In the genomic region with DNA sequence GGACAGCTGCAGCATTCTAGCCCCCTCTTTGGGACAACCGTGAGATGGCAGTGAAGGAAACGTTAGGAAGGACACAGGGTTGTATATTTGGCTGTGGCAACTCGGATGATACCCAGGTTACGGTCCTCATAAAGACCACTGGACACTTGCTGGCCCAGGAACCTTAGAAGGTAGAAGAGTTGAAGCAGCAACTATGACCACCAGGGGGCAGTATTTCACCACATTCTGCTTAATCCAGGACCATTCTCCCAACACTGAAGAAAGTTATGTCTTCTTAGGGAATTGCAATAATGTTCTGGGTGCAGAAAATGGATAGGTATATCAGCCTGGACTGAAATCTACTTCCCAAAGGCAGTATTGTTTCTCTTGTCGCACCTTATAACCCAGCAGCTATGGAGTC, we compare ENCODE assay signal across 8 mouse cellular contexts.
DNase-seq lines count a peak whose midpoint lies in the region; ATAC-seq lines count a peak whose summit lies in the region.

No protein-coding gene starts in this region.

- DNase-seq in ES-CJ7 (ENCODE audit: low read depth, low spot score) = peak; percentile 53
- peak; percentile 50 for DNase-seq in adrenal gland, adult 2 months
- DNase-seq in embryo, embryonic 10.5 days (ENCODE audit: low spot score) = peak; percentile 89
- DNase-seq in heart, postnatal 14 days = peak; percentile 60 to 83
- DNase-seq in layer of hippocampus, adult 9-10 months (ENCODE audit: low spot score) = peak; percentile 68
- peak; percentile 82 for DNase-seq in lung, postnatal 36 days
- peak; percentile 47 to 50 for DNase-seq in right cerebral cortex, postnatal 36 days (ENCODE audit: low spot score in 2 of 2)

- intact Hi-C loops in heart, postnatal 14 days (cut with DNase I) = loop anchor here (1.0 kb wide), 1 partner anchor 579 kb away; no protein-coding TSS in a partner anchor

- ATAC-seq in megakaryocyte progenitor cell, adult 5-6 weeks (replicated peaks; ENCODE audit: poor library complexity) = no peak
